Mouse (Mus musculus) brain, adult 2 months (tissue): ENCODE measurements around the gene Zbtb38.
A peak's percentile ranks its signal among the peaks of the same experiment; 100 is the strongest.

ENCODE experiments used
- DNase-seq: peaks from one replicate; pipeline ENCODE4 v3.0.0; 2011; ENCODE audit warnings: low read depth, low spot score

The Zbtb38 gene

DNA sequence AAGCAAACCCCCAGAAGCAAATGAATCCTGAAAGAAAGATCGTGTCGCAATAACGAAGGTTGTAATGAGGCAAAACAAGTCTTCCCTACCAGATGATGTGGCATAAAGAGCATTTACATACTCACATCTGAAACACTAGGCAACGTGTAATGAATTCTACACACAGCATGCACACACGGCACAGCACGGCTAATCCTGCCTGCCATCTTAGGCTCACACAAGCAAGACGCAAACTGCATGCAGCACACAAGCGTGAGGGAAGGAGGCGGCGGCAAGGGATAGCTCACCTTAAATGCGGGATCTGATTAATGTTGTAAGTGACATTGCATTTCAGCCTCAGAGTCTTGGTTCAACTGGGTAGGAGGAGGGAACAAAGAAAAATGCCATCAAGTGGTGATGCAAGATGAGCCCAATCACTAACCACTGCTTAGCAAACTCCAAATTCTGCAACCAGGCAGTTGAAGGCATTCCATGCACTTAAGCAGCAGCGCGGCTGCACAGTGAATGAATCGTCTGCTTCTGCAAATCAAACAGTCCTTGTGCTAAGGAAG is 20.6 kb downstream of the Zbtb38 start:
- DNase-seq = peak; percentile 88

DNA sequence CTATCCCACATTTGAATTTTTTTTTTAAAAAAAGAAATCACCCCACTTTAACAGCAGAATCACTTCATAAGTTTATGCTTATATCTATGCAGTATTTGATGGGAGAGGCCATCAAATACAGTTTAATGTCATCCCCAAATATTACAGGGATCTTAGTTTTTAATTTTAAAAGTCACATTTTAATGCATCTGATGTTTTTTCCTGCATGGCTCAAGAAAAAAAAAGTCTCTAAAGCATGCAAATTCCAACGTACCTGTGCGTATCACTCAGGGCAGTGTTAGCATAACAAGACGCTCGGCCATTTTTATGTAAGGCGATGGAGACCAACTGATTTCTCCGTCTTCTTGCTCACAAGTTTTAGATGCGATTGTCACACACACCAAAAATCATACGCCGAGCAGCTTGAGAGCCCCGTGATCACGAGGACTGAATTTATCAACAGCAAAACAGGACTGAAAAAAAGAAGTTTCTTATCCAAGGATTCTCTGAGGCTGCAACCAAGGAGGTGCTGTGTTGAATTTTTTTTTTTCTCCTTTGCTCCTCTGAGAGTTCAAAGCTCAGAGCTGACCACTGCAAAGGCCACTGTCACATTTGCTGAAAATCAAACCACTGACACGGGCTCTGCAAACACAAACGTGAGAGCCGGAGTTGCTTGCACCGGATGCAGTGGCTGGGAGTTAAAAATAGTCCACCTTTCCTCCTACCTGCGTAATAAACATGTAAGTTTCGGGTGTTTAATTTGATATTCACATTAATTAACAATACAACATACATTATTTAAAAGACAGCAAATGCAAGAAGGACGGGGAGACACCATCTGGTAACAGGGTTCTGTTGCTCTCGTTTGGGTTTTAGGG is 21.4 kb downstream of the Zbtb38 start:
- peak; percentile 75 for DNase-seq

DNA sequence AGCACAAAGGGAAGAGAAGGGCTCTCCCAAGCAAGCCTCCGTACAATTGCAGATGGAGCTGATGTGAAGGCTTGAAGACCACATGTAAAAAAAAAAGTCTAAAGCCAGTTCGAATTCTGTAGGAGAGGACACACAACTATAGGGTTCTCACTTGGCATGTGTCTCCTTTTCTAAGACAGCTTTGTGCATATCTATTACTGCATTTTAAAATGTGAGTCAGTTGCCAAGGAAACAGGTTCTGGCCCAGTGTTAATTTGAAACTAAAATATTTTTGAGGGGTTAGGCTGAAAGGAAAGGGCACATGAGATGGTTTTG is 22.4 kb downstream of the Zbtb38 start:
- peak; percentile 53 for DNase-seq

DNA sequence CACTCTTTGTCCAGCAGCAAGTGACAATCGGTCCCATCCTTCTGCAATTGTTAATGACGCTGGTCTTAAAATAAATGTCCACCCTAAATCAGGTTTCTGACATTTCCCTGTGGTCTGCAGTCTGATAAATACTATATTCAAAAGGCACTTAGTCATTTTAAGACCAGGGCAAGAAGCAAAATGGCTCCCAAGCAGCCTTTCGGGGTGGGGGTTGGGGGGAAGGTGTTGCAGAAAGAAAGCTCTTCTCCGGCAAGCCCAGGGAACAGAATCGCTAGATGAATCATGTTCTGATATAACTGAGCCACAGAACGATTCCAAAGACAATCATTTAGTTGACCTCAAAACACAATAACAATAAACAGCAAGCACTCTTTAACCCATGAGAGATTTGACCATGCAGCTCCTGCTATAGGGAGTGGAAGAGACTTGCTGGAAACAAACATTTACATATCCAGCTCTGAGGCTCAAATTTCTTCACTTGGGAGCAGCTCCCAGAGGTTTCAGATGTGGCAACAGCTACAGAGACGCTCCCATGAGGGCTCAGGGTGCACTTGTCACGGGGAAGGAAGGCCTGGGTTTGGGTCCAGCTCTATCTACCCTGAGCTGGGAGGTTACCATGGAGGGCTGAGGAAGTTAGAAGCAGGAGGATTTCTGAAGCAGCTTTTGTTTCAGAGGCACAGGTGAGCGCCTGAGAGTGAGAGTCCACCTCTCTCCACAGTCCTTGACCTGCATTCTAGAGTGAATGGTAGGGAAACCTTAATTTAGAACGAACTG is 22.9 kb downstream of the Zbtb38 start:
- peak; percentile 75 for DNase-seq

DNA sequence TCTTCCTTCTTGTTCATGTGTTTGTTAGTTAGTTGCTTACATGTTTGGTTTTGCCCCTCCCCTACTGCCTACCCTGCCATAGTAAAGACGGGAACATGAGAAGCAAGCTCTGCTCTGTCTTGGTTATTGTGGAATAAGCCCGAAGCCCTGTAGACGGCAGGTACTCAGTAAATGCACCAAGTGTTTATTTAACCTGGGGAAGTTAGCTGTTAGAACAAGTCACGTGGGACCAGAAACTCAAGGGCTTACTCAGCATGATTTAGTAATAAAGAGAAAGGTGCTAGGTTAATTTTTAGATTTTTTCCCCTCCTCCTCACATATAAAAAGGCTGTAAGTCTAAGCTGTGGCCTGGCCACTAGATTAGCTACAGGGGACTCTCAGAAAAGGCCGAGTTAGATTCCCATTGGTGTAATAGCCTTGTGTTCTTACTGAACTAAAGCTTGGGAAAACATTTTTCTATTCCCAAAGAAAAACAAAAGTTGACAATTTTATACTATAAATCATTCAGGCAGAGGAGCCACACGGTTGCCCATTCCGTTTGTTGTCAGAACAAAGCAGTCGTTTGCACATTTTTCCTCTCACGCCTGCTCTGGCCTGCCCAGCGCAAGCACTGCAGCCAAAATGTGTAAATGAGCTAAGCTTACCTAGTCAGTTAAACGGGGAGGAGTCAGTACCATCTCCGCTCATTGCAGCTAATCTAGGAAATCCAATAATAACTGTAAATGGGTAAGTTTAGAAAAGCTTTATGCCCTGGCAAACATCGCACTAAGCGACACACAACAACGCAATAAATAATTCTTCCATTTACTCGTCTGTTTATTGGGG is 24.1 kb downstream of the Zbtb38 start:
- DNase-seq = peak; percentile 63

DNA sequence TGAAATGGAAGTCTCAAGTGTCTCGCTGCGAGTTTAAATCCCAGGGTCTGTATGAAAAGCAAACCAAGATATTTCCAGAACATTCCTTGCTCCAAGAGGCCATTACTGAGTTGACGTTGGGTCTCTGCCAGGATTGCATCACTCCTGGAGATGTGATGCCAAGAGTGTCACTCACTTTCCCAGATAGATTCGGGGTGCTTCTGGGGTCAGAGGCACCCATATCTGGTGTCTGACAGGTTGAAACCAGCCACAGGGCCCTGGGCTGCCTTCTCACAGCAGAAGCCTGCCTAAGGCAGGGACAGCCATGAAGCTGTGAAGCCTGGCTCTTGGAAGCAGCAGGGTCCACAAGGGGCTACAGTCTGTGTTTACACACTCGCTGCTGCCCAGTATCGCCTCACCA is 24.9 kb downstream of the Zbtb38 start:
- peak; percentile 10 for DNase-seq

DNA sequence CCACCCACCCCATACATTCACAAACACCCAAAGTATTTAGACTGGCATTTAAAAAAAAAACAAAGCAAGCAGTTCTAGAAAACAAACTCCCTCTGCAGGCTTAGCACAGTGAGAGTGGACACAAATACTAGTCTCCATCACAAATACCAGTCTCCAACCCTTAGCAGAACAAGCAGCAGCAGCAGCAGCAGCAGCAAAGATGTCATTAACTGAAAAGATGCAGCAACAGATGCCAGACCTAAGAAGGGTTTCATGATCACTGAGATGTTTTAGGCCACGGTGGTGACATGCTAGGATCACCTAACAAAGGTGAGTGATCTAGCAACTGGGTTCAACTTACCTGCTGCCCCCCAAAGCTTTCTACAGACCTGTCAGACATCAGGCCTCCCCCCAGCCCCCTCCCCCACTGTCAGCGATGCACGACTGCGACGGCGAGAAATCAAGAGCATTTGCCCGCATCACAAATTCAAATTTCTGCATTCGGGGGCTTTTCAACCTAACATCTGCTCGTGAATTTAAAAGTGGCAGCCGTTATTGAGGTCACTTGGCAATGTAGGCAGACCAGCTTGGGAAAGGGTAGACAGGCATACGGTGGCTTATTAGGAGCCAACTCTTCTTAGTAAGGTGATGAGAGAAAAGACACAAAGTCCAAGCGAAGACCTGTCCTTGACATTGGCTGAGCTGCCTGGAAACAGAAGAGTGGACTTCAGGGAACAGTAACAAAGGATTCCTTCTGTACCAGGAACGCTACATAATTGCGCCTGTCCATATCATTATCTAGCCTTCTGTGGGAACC is 26.1 kb downstream of the Zbtb38 start:
- DNase-seq = peak; percentile 87

DNA sequence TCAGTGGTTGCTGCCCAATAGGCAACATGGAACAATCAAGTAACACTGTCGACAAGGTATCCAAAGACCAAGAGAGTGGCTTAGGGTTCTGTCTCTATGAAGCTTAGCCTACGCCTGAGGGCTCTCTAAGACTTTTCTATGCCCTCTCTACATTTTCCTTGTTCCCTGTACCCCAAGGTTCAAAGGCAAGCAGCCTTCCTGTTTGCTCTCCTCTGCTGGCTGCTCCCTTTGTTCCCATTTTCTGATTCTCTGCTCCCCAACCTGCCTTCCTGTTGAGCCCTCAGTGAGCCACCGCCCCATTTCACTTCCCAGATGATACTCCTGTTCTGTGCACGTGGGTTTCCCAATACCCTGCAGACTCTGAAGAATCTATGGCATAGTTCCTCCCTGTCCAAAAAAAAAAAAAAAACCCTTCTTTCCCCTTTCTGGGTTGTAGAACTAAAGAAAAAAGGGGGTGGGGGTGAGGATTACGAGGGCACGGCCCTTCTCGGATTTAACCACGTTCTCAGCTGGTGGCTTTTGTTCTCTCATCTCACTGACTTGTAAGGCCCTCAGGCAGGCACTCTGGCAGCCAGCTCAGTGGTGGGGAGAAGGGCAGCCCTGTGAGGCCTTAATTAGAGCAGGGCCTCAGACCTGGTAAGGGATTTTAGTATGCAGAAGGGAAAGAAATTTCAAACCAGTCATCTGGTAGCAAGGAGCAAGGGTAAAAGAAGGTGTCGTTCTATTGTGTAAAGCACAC is 26.9 kb downstream of the Zbtb38 start:
- DNase-seq = peak; percentile 50

DNA sequence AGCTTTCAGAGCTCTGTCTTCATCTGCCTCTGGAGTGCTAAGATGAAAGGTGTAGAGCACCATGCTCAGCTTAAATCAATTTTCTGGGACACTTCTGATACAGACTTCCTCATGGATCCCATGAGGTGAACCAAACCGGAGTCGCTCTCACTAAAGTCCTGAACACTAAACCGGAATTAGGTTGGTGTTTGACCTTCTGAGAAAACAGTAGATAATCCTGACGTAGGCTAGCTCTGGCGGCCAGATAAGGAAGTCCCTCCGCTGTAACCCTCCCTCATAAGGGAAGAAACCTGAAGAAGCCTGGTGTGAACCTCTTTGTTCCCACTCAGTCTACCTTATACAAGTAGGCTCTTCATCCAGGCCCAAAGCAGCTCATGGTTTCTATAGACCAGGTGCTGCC is 29.0 kb downstream of the Zbtb38 start:
- DNase-seq = no peak

DNA sequence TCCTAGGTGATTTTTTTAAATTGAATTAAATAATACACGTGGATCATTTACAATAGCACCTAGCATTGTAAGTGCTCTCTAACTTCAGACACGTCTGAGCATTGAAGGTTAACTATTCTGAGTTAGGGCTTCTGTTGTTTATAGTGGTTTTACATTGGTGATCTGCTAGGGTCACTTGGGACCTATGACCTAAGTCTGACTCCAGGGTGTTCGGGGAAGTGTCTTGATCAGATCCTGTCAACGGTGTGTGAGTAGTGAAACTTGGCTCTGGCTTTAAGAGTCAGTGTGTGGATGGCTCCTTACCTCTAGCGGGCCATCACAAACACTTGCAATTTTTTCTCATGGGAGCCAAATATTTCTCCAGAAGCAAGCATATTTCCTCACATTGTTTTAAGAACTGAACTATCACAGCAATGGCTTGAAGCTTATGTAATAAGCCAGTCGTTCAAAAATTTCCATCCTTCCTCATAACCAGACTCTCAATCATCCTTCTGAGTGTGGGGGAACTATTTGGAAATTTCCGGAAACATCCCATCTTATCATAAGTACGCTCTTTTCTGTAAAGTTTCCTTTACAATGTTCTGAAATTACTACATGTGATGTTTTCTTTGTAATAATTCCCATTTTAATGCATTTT is 31.4 kb downstream of the Zbtb38 start:
- peak; percentile 31 for DNase-seq

DNA sequence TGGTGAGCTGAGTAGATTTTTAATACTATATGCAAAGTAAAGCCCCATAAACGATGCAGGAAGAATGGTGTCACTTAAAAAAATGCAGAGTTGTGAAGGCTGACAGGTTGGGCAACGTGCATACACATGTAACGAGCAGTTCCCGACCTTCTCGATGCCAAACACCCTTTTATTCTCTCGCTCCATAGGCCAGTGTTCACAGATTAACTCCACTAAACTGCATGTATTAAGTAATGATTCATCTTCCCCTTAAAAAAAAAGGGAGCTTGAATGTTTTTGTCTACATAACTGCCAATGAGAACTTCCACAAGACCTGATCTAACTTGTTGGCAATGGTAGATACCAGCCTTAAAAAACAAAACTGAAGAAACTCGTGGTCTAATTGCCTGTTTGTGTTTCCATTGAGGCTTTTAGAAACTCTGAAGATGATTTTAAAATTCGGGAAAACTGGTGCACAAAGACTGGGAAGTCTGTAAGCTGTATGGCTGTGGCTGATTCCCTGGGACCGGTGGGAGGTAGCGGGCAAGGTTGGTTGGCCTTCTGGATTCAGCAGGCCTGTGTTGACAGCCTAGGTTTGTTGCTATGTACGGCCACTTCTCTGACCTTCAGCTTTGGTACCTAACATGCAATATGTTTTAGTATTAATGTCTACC is 32.0 kb downstream of the Zbtb38 start:
- DNase-seq = peak; percentile 32

DNA sequence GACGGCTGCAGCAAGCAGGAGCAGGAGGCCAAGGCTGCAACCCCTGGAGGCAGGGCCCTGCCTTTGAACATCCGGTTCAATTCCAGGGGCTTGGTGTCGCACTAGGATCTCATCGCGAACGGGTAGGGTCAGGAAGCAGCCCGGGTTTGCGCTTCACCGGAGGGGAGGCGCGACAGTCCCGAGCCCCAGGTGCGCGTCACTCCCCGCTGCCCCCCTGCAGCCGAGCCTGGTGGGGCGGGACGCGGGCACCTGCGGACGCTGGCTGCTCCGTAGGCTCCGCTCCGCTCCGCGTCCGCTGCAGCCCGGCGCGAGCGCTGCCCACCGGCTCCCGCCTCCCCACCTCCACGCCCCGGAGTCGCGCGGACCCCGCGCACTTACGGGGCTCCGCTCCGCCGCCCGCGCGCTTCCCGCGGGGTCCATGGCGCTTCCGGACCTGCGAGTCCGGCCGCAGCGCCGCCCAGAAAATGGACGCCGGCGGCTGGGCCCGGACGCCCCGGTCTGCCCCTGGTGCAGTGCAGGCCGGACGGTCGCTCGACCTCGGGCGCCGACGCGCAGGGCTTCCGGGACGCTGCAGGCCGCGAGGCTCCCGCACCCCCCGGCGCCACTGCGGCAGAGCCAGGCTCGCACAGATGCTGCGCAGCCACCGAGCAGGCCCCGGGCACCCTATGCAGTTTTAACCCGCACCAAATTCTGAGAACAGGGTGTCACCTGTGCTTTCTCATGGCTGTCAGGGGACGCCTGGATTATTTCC is 33.0 kb downstream of the Zbtb38 start:
- DNase-seq = peak; percentile 86

DNA sequence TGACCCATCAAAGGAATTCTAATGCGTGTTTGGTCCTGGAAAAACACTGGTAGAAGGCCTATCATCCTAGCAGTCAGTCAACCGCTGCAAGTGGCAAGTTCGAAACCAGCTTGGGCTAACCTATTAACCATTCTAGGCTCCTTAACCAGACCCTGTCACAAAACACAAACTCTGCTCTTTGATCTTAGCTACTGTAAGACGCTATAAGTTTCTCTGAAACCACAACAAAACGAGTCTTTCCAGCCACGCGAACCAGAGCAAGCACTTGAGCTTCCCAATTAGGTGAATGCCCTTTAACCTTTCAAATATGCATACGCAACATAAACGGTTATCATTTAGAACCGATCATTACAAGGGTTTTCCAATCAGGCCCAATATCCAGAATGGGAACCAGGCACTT is 33.7 kb downstream of the Zbtb38 start:
- DNase-seq = peak; percentile 23

DNA sequence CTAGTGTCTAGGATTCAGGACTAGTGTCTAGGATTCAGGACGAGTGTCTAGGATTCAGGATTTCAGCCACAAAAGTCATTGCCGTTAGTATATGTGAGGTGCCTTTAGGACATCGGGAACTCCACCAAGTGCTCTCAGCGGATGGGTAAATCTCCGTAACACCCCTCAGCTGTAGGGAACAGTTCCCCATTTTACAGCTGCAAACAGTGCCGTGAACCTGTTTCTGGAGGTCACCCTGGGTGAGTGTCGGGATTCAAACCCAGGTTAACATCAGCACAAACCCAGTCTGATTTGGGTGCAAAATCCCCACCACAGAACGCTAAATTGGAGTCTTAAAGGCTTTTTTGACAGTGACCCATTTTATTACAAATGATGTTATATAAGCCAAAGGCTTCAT is 34.2 kb downstream of the Zbtb38 start:
- DNase-seq = peak; percentile 13

DNA sequence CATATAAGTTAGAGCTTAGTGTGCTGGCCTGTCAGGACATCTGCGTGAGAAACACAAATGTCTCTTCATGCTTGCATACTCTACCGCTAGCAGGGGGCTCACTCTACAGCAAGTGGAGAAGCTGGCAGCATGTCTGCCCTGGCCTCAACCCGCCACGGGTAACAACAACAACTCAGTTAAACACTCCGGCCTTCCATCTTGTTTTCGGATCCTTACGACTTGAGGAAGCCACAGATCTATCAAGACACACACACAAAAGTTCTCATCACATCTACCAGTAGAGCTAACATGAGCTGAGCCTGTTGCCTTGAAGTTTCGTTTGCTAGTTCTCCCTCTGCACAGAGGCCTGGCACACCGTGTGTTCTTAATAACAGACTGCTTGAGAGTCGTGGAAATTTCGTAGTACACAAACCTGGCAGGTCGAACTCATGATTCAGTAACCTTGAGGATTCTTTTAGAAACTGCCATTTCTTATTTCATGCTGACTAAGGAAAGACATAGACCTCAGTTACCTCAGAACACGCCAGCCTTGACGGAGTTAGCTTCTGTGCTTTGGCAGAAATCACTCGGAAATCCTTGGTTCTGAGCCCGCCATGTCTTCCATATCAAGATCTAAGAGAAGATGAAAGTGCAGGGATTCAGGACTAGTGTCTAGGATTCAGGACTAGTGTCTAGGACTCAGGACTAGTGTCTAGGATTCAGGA is 34.8 kb downstream of the Zbtb38 start:
- DNase-seq = peak; percentile 8

DNA sequence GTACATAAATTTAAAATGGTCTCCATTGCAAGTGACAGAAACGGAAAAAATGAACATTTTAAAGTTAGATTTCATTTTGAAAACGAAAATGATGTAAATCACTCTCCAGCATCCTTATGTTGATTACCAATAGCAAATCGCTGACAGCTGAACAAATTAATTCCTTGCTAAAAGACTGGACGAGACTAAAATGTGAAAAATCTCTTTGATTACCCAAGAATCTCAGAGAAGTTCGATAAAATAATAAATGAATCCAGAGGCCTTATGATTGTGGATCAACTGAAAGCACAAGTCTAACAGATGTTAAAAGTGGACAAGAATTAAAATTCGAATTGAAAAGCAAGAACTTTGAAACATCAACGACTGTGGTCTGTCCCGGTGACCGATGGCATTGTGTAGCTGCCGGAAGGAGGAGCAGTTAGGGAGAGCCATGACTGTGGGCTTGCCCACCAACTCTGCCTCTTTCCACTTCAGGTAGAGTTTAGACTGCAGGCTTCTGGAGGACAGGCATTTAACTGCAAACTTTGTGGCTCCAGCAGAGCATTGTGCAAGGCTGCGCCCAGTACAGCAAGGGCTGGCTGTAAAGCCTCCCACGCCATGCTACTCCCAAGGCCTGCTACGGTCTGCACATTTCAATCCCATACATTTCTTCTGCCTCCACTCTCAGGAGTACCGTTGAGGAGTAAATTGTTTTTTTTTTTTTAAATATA is 35.7 kb downstream of the Zbtb38 start:
- no peak for DNase-seq

DNA sequence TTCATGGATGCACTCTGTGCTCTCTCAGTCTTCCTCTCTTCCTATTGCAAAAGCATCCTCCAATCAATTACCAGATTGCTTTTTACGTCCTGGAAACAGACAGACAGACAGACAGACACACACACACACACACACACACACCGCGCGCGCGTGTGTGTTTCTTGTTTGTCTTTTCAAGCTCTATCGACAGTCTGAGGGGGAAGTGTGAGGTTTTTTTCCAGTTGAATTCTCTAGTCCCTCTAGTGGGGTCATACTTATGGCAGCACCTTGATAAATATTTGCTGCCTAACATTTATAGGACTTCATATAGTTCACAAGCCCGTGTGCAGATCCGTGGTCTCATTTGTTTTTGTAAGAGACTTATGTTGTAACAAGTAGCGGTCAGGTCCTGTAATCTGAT is 36.5 kb downstream of the Zbtb38 start:
- no peak for DNase-seq
